Mouse (Mus musculus) ovary, adult 2 months (tissue): ENCODE results near the gene Myh14. TPM values are rescaled to one million over a fixed set of nuclear protein-coding genes. Genes with fewer than 3 reads are reported as not detected.

Experiments
- polyA plus RNA-seq: library from polyadenylated mRNA; depleted of rRNA; stranded (reverse); fragments of >200 nt; gene quantifications from 2 replicates; pipeline ENCODE4 v1.2.3, GENCODE M21; 2012; rRNA removed

Myh14 gene
- polyA plus RNA-seq: 9.2 and 12.0 TPM in 2 replicates

GRCm38 (mm10) chr7:44670803-44671202 is at the start of gene Myh14:
Gene Myh14 (minus strand): TSS chr7:44670843.

GRCm38 (mm10) chr7:44708574-44708973 is 37.9 kb upstream of the Myh14 start, which contains the start of gene Izumo2:
Gene Izumo2 (plus strand): TSS chr7:44708742.

GRCm38 (mm10) chr7:44590402-44591347 is 80.0 kb downstream of the Myh14 start, which contains the start of gene Kcnc3:
Gene Kcnc3 (plus strand): TSS chr7:44590664.

GRCm38 (mm10) chr7:44572213-44572701 is 98.4 kb downstream of the Myh14 start, which contains the start of gene Napsa:
Gene Napsa (plus strand): TSS chr7:44572380.

Other genes with a start within 250 kb of the Myh14 start
- 12.9 and 15.2 TPM in 2 replicates for gene Lrrc4b, start 241.8 kb downstream of the Myh14 start, polyA plus RNA-seq
- gene Aspdh, start 205.5 kb downstream of the Myh14 start, polyA plus RNA-seq: 0.46 and 2.6 TPM in 2 replicates
- 224 and 234 TPM in 2 replicates for gene Josd2, start 202.9 kb downstream of the Myh14 start, polyA plus RNA-seq
- 430 and 453 TPM in 2 replicates for gene Emc10, start 174.3 kb downstream of the Myh14 start, polyA plus RNA-seq
- 19.1 and 24.1 TPM in 2 replicates for gene Fam71e1, start 174.3 kb downstream of the Myh14 start, polyA plus RNA-seq
- 1.3 and 1.4 TPM in 2 replicates for gene Mybpc2, start 146.2 kb downstream of the Myh14 start, polyA plus RNA-seq
- gene Spib, start 138.8 kb downstream of the Myh14 start, polyA plus RNA-seq: 0.78 and 1.3 TPM in 2 replicates
- 92.1 and 95.5 TPM in 2 replicates for gene Pold1, start 122.0 kb downstream of the Myh14 start, polyA plus RNA-seq
- gene Nr1h2, start 116.9 kb downstream of the Myh14 start, polyA plus RNA-seq: 236 and 251 TPM in 2 replicates
- 24.1 and 29.3 TPM in 2 replicates for gene Napsa, start 98.5 kb downstream of the Myh14 start, polyA plus RNA-seq
- 2.9 and 3.1 TPM in 2 replicates for gene Kcnc3, start 80.2 kb downstream of the Myh14 start, polyA plus RNA-seq
- gene Izumo2, start 37.9 kb upstream of the Myh14 start, polyA plus RNA-seq: not detected in 2 replicates
- 30.5 and 41.0 TPM in 2 replicates for gene Vrk3, start 77.6 kb upstream of the Myh14 start, polyA plus RNA-seq
- gene Zfp473, start 80.2 kb upstream of the Myh14 start, polyA plus RNA-seq: 0.66 and 0.89 TPM in 2 replicates
- gene Nup62, start 145.2 kb upstream of the Myh14 start, polyA plus RNA-seq: 121 and 156 TPM in 2 replicates
- gene Il4i1, start 145.5 kb upstream of the Myh14 start, polyA plus RNA-seq: 3.7 and 5.0 TPM in 2 replicates
- gene Atf5, start 145.8 kb upstream of the Myh14 start, polyA plus RNA-seq: 231 and 322 TPM in 2 replicates
- gene Akt1s1, start 178.1 kb upstream of the Myh14 start, polyA plus RNA-seq: 475 and 657 TPM in 2 replicates
- 147 and 164 TPM in 2 replicates for gene Tbc1d17, start 178.2 kb upstream of the Myh14 start, polyA plus RNA-seq
- 65.1 and 72.1 TPM in 2 replicates for gene Pnkp, start 186.3 kb upstream of the Myh14 start, polyA plus RNA-seq
- gene Ptov1, start 198.9 kb upstream of the Myh14 start, polyA plus RNA-seq: 762 and 793 TPM in 2 replicates
- 274 and 494 TPM in 2 replicates for gene Med25, start 221.9 kb upstream of the Myh14 start, polyA plus RNA-seq
- 133 and 143 TPM in 2 replicates for gene Fuz, start 225.2 kb upstream of the Myh14 start, polyA plus RNA-seq